Mouse (Mus musculus) adrenal gland, postnatal 14 days (tissue): ENCODE measurements around the gene Klhl36. TPM values are rescaled to one million over a fixed set of nuclear protein-coding genes. Genes with fewer than 3 reads are reported as not detected.

ENCODE experiments used
- DNase-seq: peaks from one replicate; pipeline ENCODE4 v3.0.0; 2021; ENCODE audit warnings: mixed read lengths
- total RNA-seq: library from RNA; stranded (reverse); gene quantifications from 2 replicates; pipeline ENCODE4 v1.2.3, GENCODE M21; 2021

Klhl36 gene
- total RNA-seq, 1 experiment from 2014 or later: 6.6 TPM

- peak; percentile 84 for DNase-seq
These were observed 23.5 kb downstream of the Klhl36 start for GRCm38 (mm10) chr8:119885612-119886011.

- peak; percentile 64 for DNase-seq
These were observed 25.1 kb downstream of the Klhl36 start for GRCm38 (mm10) chr8:119887130-119887529.

GRCm38 (mm10) chr8:119888012-119888411, 25.9 kb downstream of the Klhl36 start:
- DNase-seq: no peak

GRCm38 (mm10) chr8:119897069-119897468, 35.0 kb downstream of the Klhl36 start:
- DNase-seq: no peak

- DNase-seq: peak; percentile 66
These were observed 35.9 kb downstream of the Klhl36 start for GRCm38 (mm10) chr8:119897933-119898332.

GRCm38 (mm10) chr8:119901349-119901748, 39.3 kb downstream of the Klhl36 start:
- no peak for DNase-seq

- peak; percentile 73 for DNase-seq
These were observed 39.9 kb downstream of the Klhl36 start for GRCm38 (mm10) chr8:119901952-119902351.

GRCm38 (mm10) chr8:119904323-119904911, 42.4 kb downstream of the Klhl36 start:
- peak; percentile 54 for DNase-seq

GRCm38 (mm10) chr8:119909944-119910546, 48.0 kb downstream of the Klhl36 start, which contains the start of gene Usp10:
Usp10 (plus strand) TSS chr8:119910360.
- peak; percentile 34 for DNase-seq

GRCm38 (mm10) chr8:119910547-119911257, 48.6 kb downstream of the Klhl36 start, which contains the start of gene Gm20388:
Gm20388 (plus strand) TSS chr8:119910841.
- peak; percentile 94 for DNase-seq

- DNase-seq: no peak
These were observed 49.3 kb downstream of the Klhl36 start for GRCm38 (mm10) chr8:119911258-119911962.

- no peak for DNase-seq
These were observed 50.6 kb downstream of the Klhl36 start for GRCm38 (mm10) chr8:119912643-119913042.

- DNase-seq: no peak
These were observed 51.1 kb downstream of the Klhl36 start for GRCm38 (mm10) chr8:119913181-119913580.

- no peak for DNase-seq
These were observed 52.1 kb downstream of the Klhl36 start for GRCm38 (mm10) chr8:119914161-119914560.

GRCm38 (mm10) chr8:119915298-119915697, 53.2 kb downstream of the Klhl36 start:
- no peak for DNase-seq

GRCm38 (mm10) chr8:119916237-119916892, 54.3 kb downstream of the Klhl36 start:
- peak; percentile 57 for DNase-seq

GRCm38 (mm10) chr8:119917415-119917814, 55.3 kb downstream of the Klhl36 start:
- no peak for DNase-seq

GRCm38 (mm10) chr8:119918155-119918567, 56.1 kb downstream of the Klhl36 start:
- DNase-seq: no peak

- DNase-seq: no peak
These were observed 61.2 kb downstream of the Klhl36 start for GRCm38 (mm10) chr8:119923259-119923658.

GRCm38 (mm10) chr8:119925428-119925827, 63.4 kb downstream of the Klhl36 start:
- no peak for DNase-seq

GRCm38 (mm10) chr8:119926474-119926873, 64.4 kb downstream of the Klhl36 start:
- no peak for DNase-seq
